Mouse (Mus musculus) liver, postnatal 0 days (tissue): ENCODE data around the gene Uvrag.

ENCODE experiments used
- CTCF ChIP-seq: sonication (generic); IDR thresholded peaks from 2 replicates; pipeline ENCODE4 v1.5.1; 2016; ENCODE audit warnings: antibody characterized with exemption, low read depth
- EP300 ChIP-seq: IDR thresholded peaks from 2 replicates; pipeline ENCODE4 v1.6.1; 2016; ENCODE audit warnings: antibody characterized with exemption, low read depth, mild to moderate bottlenecking

GRCm38 (mm10) chr7:98843649-98844048, 297.3 kb downstream of the Uvrag start:
- TF ChIP-seq EP300 (no peak), CTCF (no peak)
